Mouse (Mus musculus) heart, embryonic 14.5 days (tissue): ENCODE measurements around the gene Slc24a4. TPM values are rescaled to one million over a fixed set of nuclear protein-coding genes. Genes with fewer than 3 reads are reported as not detected.
"Not testable (repeated sequence)": the region's sequence is repeated elsewhere in the genome, so short reads cannot be mapped to it uniquely, and the experiment has no call there.

Source experiments
- ATAC-seq: fragments of 200-750 bp; cut with Nextera tagmentation; 2 replicates; pipeline ENCODE4 v1.8.0; 2017; ENCODE audit warnings: low read depth, moderate TSS enrichment; ENCODE audit not compliant: insufficient number of reproducible peaks, insufficient read depth, low FRiP score
- H3K27ac ChIP-seq, 2 experiments: fragments of 200-500 bp in 1 of 2; fragments of 300-500 bp in 1 of 2; sonication (generic) in 1 of 2; replicated peaks in 1 of 2; 2 replicates each; pipeline ENCODE4 v1.5.1; 2012 to 2014; ENCODE audit warnings: low read depth in 2 of 2, low read length in 2 of 2, control low read depth in 1 of 2, mild to moderate bottlenecking in 1 of 2, mixed read lengths in 1 of 2; ENCODE audit not compliant: control insufficient read depth in 1 of 2, insufficient read depth in 1 of 2
- H3K27me3 ChIP-seq: fragments of 300-500 bp; sonication (generic); 2 replicates; pipeline ENCODE4 v1.6.1; 2014; ENCODE audit warnings: mild to moderate bottlenecking, low read length, control low read depth; ENCODE audit not compliant: control insufficient read depth, insufficient read depth
- H3K36me3 ChIP-seq: fragments of 300-500 bp; sonication (generic); 2 replicates; pipeline ENCODE4 v1.6.1; 2014; ENCODE audit warnings: mild to moderate bottlenecking, control low read depth, low read length, mixed read lengths; ENCODE audit not compliant: control insufficient read depth, insufficient read depth
- H3K4me1 ChIP-seq, 2 experiments: fragments of 200-500 bp in 1 of 2; fragments of 300-500 bp in 1 of 2; sonication (generic) in 1 of 2; 2 replicates each; pipeline ENCODE4 v1.6.1; 2012 to 2014; ENCODE audit warnings: low read length in 2 of 2, control low read depth in 1 of 2, mixed read lengths in 1 of 2; ENCODE audit not compliant: control insufficient read depth in 2 of 2, insufficient read depth in 2 of 2
- H3K4me2 ChIP-seq: fragments of 300-500 bp; sonication (generic); 2 replicates; pipeline ENCODE4 v1.6.1; 2014; ENCODE audit warnings: mild to moderate bottlenecking, low read length
- H3K4me3 ChIP-seq, 2 experiments: fragments of 200-500 bp in 1 of 2; fragments of 300-500 bp in 1 of 2; sonication (generic) in 1 of 2; 2 replicates each; pipeline ENCODE4 v1.5.1; 2012 to 2014; ENCODE audit warnings: low read length in 2 of 2, mild to moderate bottlenecking in 2 of 2, control low read depth in 1 of 2, low read depth in 1 of 2, moderate library complexity in 1 of 2; ENCODE audit not compliant: control insufficient read depth in 1 of 2, insufficient read depth in 1 of 2
- H3K9ac ChIP-seq: fragments of 300-500 bp; sonication (generic); 2 replicates; pipeline ENCODE4 v1.6.1; 2014; ENCODE audit warnings: mild to moderate bottlenecking, low read length
- H3K9me3 ChIP-seq: fragments of 300-500 bp; sonication (generic); 2 replicates; pipeline ENCODE4 v1.6.1; 2016; ENCODE audit warnings: low read length, control low read depth; ENCODE audit not compliant: control insufficient read depth
- WGBS: fragments of 180-500 bp; shearing (Covaris S2); extraction: QIAGEN DNeasy Blood & Tissue Kit; methylation state at CpG from one replicate; pipeline ENCODE4 v1.1.7; 2014; 5-methylcytosine and 5-hydroxymethylcytosine counted together
- polyA plus RNA-seq: library from polyadenylated mRNA; unstranded; fragments of >200 nt; fragmentation: Nextera tagmentation; extraction: Ambion mirVana; gene quantifications from 2 replicates; pipeline ENCODE4 v1.2.1, GENCODE M21; 2014

The Slc24a4 gene
- polyA plus RNA-seq, 1 experiment from 2014 or later = 2.7 TPM

GRCm38 (mm10) chr12:102224112-102224511, 95.6 kb downstream of the Slc24a4 start:
- H3K9me3 ChIP-seq, H3K4me3 ChIP-seq, H3K27me3 ChIP-seq, H3K27ac ChIP-seq, H3K36me3 ChIP-seq, H3K9ac ChIP-seq, ATAC-seq, H3K4me2 ChIP-seq, H3K4me1 ChIP-seq: not testable (repeated sequence)
- 86% methylated on average over 2 of the region's 2 CpGs for WGBS

DNA sequence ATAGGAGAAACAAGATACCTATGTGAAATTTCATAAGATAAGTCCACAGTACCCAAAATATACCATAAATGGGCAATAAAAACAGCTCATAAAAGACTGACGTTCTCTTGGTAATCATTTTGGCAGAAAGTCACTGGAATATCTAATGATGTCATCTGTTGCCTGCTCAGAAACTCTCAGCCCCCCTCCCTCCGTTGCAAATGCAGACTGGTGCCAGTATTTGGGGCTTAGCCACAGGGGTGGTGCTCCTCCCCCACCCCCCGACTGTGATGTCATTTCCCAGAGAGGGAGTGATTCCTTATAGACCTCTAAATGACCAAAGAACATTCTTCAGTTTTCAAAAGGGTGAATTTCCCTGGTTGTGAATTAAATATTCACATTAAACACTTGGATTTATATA, 96.6 kb downstream of the Slc24a4 start:
- no peak overlapping the region for H3K27ac ChIP-seq

DNA sequence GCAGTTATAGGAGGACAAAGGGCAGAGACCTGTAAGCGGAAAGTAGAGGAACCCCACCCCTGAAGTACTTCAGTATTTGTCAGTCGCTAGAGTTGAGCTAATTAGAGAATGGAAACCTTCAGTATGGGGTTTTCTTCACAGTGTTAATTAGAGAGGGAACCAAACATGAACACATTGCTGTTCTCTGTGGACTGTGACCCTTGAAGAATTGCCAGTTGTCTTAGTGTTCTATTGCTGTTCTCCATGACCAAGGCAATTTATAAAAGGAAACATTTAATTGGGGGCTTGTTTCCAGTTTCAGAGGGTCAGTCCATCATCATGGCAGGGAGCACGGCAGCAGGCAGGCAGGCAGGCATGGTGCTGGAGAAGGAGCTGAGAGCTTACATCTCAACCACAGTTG, 107.0 kb downstream of the Slc24a4 start:
- Histone ChIP-seq H3K4me1 (no peaks in the 10 kb centered on the region), H3K9me3 (no peaks in the 10 kb centered on the region), H3K9ac (no peak overlapping the region), H3K4me3 (no peak overlapping the region), H3K4me2 (no peak overlapping the region), H3K27me3 (no peaks in the 10 kb centered on the region), H3K27ac (no peak overlapping the region), H3K36me3 (no peaks in the 10 kb centered on the region)
- no peak for ATAC-seq
- WGBS = 78% methylated on average over 3 of the region's 3 CpGs

More for the DNA sequence above, 96.6 kb downstream of the Slc24a4 start:
- no peak overlapping the region for H3K9ac ChIP-seq
- H3K27me3 ChIP-seq = no peaks in the 10 kb centered on the region
- WGBS = 41% methylated on average over 3 of the region's 3 CpGs
- ATAC-seq = no peak
- H3K9me3 ChIP-seq = no peaks in the 10 kb centered on the region
- H3K36me3 ChIP-seq = no peaks in the 10 kb centered on the region
- H3K4me3 ChIP-seq = no peak overlapping the region
- no peak overlapping the region for H3K4me2 ChIP-seq
- peaks cover 0 to 2% of the 10 kb centered on the region in 2 experiments; a peak in 1 of 4 replicates for H3K4me1 ChIP-seq

GRCm38 (mm10) chr12:102236317-102236716, 107.8 kb downstream of the Slc24a4 start:
- 81% methylated on average over 6 of the region's 6 CpGs for WGBS

DNA sequence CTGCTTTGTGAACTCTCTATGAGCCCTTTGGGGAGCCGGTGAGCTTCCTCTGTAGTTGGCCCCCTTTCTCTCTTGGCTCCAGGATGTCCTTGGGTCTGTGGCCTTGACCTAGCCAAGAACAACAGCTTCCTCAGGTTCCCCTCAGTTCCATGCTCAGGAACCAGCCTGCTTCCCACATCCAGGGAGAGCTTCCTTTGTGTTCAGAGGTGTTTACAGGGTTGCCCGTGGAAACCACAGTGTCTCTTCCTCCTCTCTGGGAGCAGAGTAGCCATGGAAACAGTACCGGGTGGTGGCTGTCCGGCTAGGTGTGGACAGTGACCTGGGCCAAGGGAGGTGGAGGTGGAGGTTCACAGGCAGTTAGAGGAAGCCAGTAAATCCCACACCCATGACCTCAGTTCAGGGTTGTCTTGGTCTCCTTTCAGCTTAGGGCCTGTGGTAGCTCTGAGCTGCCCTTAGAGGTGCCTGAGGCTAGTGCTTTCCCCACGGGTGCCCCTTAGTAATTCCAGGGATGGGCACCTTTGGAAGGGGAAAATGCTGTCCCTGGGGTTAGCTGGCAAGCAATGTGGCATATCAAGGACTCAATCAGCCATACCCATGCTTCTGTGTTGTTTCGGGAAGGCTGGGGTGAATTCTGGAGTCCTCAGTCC, 113.7 kb downstream of the Slc24a4 start:
- H3K27me3 ChIP-seq = no peaks in the 10 kb centered on the region
- peak; percentile 45; the same call in 1 of the 2 replicates for ATAC-seq
- peaks cover 0 to 2% of the 10 kb centered on the region in 2 experiments; a peak in 1 of 4 replicates for H3K4me1 ChIP-seq
- H3K27ac ChIP-seq = no peak overlapping the region
- no peak overlapping the region for H3K9ac ChIP-seq
- H3K36me3 ChIP-seq = no peaks in the 10 kb centered on the region
- 56% methylated on average over 6 of the region's 6 CpGs for WGBS
- H3K4me3 ChIP-seq = no peak overlapping the region
- no peak overlapping the region for H3K4me2 ChIP-seq
- H3K9me3 ChIP-seq = no peaks in the 10 kb centered on the region

More at GRCm38 (mm10) chr12:102236317-102236716, 107.8 kb downstream of the Slc24a4 start:
- no peak overlapping the region for H3K27ac ChIP-seq
- ATAC-seq = no peak
- H3K36me3 ChIP-seq = no peaks in the 10 kb centered on the region
- H3K4me2 ChIP-seq = no peak overlapping the region
- H3K27me3 ChIP-seq = no peaks in the 10 kb centered on the region
- H3K4me1 ChIP-seq = no peaks in the 10 kb centered on the region
- no peak overlapping the region for H3K4me3 ChIP-seq
- no peaks in the 10 kb centered on the region for H3K9me3 ChIP-seq
- H3K9ac ChIP-seq = no peak overlapping the region

GRCm38 (mm10) chr12:102243915-102244314, 115.4 kb downstream of the Slc24a4 start:
- H3K27ac ChIP-seq = no peak overlapping the region
- no peak for ATAC-seq
- WGBS = 24% methylated on average over 1 of the region's 1 CpGs

DNA sequence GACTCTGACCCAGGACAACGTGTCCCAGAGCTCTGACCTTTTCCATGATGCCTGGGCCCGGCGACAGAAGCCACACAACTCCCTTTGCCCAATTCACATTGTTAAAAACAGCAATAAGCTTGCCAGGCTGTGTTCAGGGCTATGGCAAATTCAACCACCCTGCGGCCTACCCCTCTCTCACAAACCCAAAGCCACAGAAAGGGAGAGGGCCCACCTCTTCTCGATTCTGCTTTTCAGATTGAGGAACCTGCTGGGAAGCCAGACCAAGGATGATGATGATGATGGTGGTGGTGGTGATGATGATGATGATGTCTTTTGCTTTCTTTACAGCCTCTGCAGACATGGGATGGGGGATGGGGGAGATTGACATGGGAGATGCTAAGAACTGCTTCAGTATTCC, 117.7 kb downstream of the Slc24a4 start:
- Histone ChIP-seq H3K9me3 (no peaks in the 10 kb centered on the region), H3K4me1 (peaks cover 0 to 2% of the 10 kb centered on the region in 2 experiments; a peak in 1 of 4 replicates), H3K36me3 (no peaks in the 10 kb centered on the region), H3K9ac (no peak overlapping the region), H3K4me3 (no peak overlapping the region), H3K27ac (no peak overlapping the region), H3K27me3 (no peaks in the 10 kb centered on the region), H3K4me2 (no peak overlapping the region)
- 85% methylated on average over 5 of the region's 5 CpGs for WGBS
- ATAC-seq = no peak

More at GRCm38 (mm10) chr12:102243915-102244314, 115.4 kb downstream of the Slc24a4 start:
- Histone ChIP-seq H3K4me2 (no peak overlapping the region), H3K4me3 (no peak overlapping the region), H3K27me3 (no peaks in the 10 kb centered on the region), H3K4me1 (peaks cover 0 to 2% of the 10 kb centered on the region in 2 experiments; a peak in 1 of 4 replicates), H3K36me3 (no peaks in the 10 kb centered on the region), H3K9ac (no peak overlapping the region), H3K9me3 (no peaks in the 10 kb centered on the region)

DNA sequence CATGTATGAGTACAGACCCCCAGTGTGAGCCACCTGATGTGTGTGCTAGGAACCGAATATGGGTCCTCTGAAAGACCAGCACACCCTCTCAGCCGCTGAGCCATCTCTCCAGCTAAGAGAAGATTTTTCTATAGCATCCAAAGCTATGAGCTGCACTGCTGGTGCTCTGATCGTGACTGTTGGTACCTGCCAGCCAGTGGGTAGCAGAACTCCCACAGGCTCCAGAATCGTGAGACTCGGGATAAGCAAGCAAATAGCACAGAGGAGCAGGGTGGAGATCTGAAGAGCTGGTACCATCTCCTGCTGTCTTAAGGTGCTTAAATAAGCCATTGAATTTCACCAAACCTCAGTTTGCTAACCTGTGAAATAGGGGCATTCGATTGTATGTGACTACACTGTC, 119.6 kb downstream of the Slc24a4 start:
- H3K4me1 ChIP-seq = no peaks in the 10 kb centered on the region
- H3K9ac ChIP-seq = no peak overlapping the region
- ATAC-seq = no peak
- no peaks in the 10 kb centered on the region for H3K36me3 ChIP-seq
- H3K9me3 ChIP-seq = no peaks in the 10 kb centered on the region
- H3K27ac ChIP-seq = no peak overlapping the region
- no peak overlapping the region for H3K4me3 ChIP-seq
- no peak overlapping the region for H3K4me2 ChIP-seq
- H3K27me3 ChIP-seq = no peaks in the 10 kb centered on the region
- 89% methylated on average over 6 of the region's 6 CpGs for WGBS
